Mouse (Mus musculus): ENCODE results near the gene Olfr1110.

DNA sequence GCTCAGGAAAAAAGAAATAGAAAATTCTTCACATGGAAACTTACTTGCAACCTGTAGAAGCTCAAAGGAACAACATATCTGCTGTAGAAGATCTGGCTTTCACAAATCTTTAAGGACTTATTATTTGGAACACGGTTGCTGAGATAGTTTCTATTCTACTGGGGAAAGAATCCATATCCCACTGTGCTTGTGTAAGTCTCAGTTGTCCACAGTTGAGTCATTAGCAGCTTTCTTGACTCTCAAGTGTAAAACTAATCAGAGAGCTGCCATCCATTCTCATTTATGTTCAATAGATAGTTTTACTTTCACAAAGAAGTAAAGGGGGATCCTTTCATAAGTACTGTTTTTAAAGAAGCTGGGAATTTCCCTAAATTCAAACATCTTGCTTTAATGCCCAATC lies 44.2 kb downstream of the Olfr1110 start, which contains the start of gene Olfr1109:
- no peak for TF ChIP-seq CTCF (IDR thresholded peaks at IDR 0.05; ENCODE audit: extremely low read depth, insufficient read depth, insufficient read length, insufficient replicate concordance)
- no peak for TF ChIP-seq POLR2A (IDR thresholded peaks at IDR 0.05; ENCODE audit: low read depth, low read length)
